Mouse (Mus musculus): ENCODE measurements at regions not wholly inside any gene's neighbourhood (a gene's known extent, or its start where the extent isn't known, plus 50 kb on each side); places are given as distances from the start of the nearest gene placed in this dataset.

- H3K4me1 ChIP-seq, result peaks cover 11% of the 10 kb centered on the region
- 74% methylated on average over 10 of the region's 10 CpGs for WGBS
- no peak overlapping the region for H3K27ac ChIP-seq
- H3K36me3 ChIP-seq, result no peaks in the 10 kb centered on the region
- H3K9me3 ChIP-seq, result no peaks in the 10 kb centered on the region
- H3K4me2 ChIP-seq, result no peak overlapping the region
- H3K4me3 ChIP-seq, result no peak overlapping the region
- no peak overlapping the region for H3K9ac ChIP-seq
- H3K27me3 ChIP-seq, result no peaks in the 10 kb centered on the region
- peak; percentile 28; the same call in 1 of the 2 replicates for ATAC-seq (ENCODE audit: borderline replicate concordance, extremely low read depth, low FRiP score, low TSS enrichment)
Measured at GRCm38 (mm10) chr13:107944831-107945230, 99.4 kb upstream of the Smim15 start.

- WGBS, result 86% methylated on average over 4 of the region's 4 CpGs
- H3K4me1 ChIP-seq, result peaks cover 12% of the 10 kb centered on the region
- ATAC-seq (ENCODE audit: borderline replicate concordance, extremely low read depth, low FRiP score, low TSS enrichment), result no peak
- no peak overlapping the region for H3K27ac ChIP-seq
- H3K4me2 ChIP-seq, result no peak overlapping the region
- H3K27me3 ChIP-seq, result no peaks in the 10 kb centered on the region
- no peaks in the 10 kb centered on the region for H3K9me3 ChIP-seq
- H3K36me3 ChIP-seq, result no peaks in the 10 kb centered on the region
- H3K9ac ChIP-seq, result no peak overlapping the region
- H3K4me3 ChIP-seq, result no peak overlapping the region
Measured at GRCm38 (mm10) chr13:107942979-107943378, 101.3 kb upstream of the Smim15 start.

- Histone ChIP-seq H3K9ac (no peak overlapping the region), H3K4me2 (no peak overlapping the region), H3K4me3 (no peak overlapping the region), H3K4me1 (peaks cover 12% of the 10 kb centered on the region), H3K27me3 (no peaks in the 10 kb centered on the region), H3K9me3 (no peaks in the 10 kb centered on the region), H3K36me3 (no peaks in the 10 kb centered on the region), H3K27ac (no peak overlapping the region)
- 65% methylated on average over 11 of the region's 11 CpGs for WGBS
- no peak for ATAC-seq (ENCODE audit: borderline replicate concordance, extremely low read depth, low FRiP score, low TSS enrichment)
Measured at GRCm38 (mm10) chr13:107942297-107942962, 101.8 kb upstream of the Smim15 start.

- peaks cover 7% of the 10 kb centered on the region; the same call in 1 of the 2 replicates for H3K4me1 ChIP-seq
- no peak; the same call in 1 of the 2 replicates for ATAC-seq (ENCODE audit: borderline replicate concordance, extremely low read depth, low FRiP score, low TSS enrichment)
- H3K27ac ChIP-seq, result no peak overlapping the region
- H3K4me3 ChIP-seq, result no peak overlapping the region
- no peaks in the 10 kb centered on the region for H3K9me3 ChIP-seq
- H3K9ac ChIP-seq, result no peak overlapping the region
- 38% methylated on average over 15 of the region's 15 CpGs for WGBS
- no peaks in the 10 kb centered on the region for H3K36me3 ChIP-seq
- no peaks in the 10 kb centered on the region for H3K27me3 ChIP-seq
- 0 out of 2 replicates have a peak overlapping the region, but pooled peaks have one; percentile 13 for H3K4me2 ChIP-seq
Measured at GRCm38 (mm10) chr13:107939916-107940646, 104.2 kb upstream of the Smim15 start.

- Histone ChIP-seq H3K36me3 (no peaks in the 10 kb centered on the region), H3K4me3 (no peak overlapping the region), H3K9me3 (no peaks in the 10 kb centered on the region), H3K4me2 (no peak overlapping the region), H3K4me1 (peaks cover 14% of the 10 kb centered on the region), H3K27ac (no peak overlapping the region), H3K9ac (no peak overlapping the region), H3K27me3 (no peaks in the 10 kb centered on the region)
- 91% methylated on average over 12 of the region's 12 CpGs for WGBS
- no peak for ATAC-seq (ENCODE audit: borderline replicate concordance, extremely low read depth, low FRiP score, low TSS enrichment)
Measured at GRCm38 (mm10) chr13:107935611-107936010, 108.6 kb upstream of the Smim15 start.

- H3K4me1 ChIP-seq, result peaks cover 7% of the 10 kb centered on the region
- H3K9ac ChIP-seq, result no peak overlapping the region
- no peaks in the 10 kb centered on the region for H3K9me3 ChIP-seq
- ATAC-seq (ENCODE audit: borderline replicate concordance, extremely low read depth, low FRiP score, low TSS enrichment), result no peak
- no peaks in the 10 kb centered on the region for H3K36me3 ChIP-seq
- 38% methylated on average over 11 of the region's 11 CpGs for WGBS
- no peak overlapping the region for H3K27ac ChIP-seq
- H3K27me3 ChIP-seq, result no peaks in the 10 kb centered on the region
- no peak overlapping the region for H3K4me3 ChIP-seq
- H3K4me2 ChIP-seq, result peak overlapping the region; percentile 25
Measured at GRCm38 (mm10) chr13:107934691-107935090, 109.6 kb upstream of the Smim15 start.

- Histone ChIP-seq H3K36me3 (no peaks in the 10 kb centered on the region), H3K9ac (no peak overlapping the region), H3K27ac (no peak overlapping the region), H3K9me3 (no peaks in the 10 kb centered on the region), H3K4me2 (peak overlapping the region; percentile 25), H3K27me3 (no peaks in the 10 kb centered on the region), H3K4me3 (no peak overlapping the region), H3K4me1 (peaks cover 7% of the 10 kb centered on the region)
- no peak for ATAC-seq (ENCODE audit: borderline replicate concordance, extremely low read depth, low FRiP score, low TSS enrichment)
- 48% methylated on average over 17 of the region's 17 CpGs for WGBS
Measured at GRCm38 (mm10) chr13:107933598-107934571, 110.4 kb upstream of the Smim15 start.

GRCm38 (mm10) chr13:107932423-107933032 lies 111.7 kb upstream of the Smim15 start:
- no peak for ATAC-seq (ENCODE audit: borderline replicate concordance, extremely low read depth, low FRiP score, low TSS enrichment)
- no peak overlapping the region for H3K9ac ChIP-seq
- no peaks in the 10 kb centered on the region for H3K36me3 ChIP-seq
- H3K27ac ChIP-seq, result no peak overlapping the region
- no peaks in the 10 kb centered on the region for H3K9me3 ChIP-seq
- peaks cover 7% of the 10 kb centered on the region for H3K4me1 ChIP-seq
- no peak overlapping the region; the same call in 1 of the 2 replicates for H3K4me2 ChIP-seq
- 28% methylated on average over 12 of the region's 12 CpGs for WGBS
- H3K4me3 ChIP-seq, result no peak overlapping the region
- no peaks in the 10 kb centered on the region for H3K27me3 ChIP-seq

- Histone ChIP-seq H3K27me3 (no peaks in the 10 kb centered on the region), H3K27ac (no peak overlapping the region), H3K9ac (no peak overlapping the region), H3K9me3 (no peaks in the 10 kb centered on the region), H3K4me1 (peaks cover 7% of the 10 kb centered on the region), H3K36me3 (no peaks in the 10 kb centered on the region), H3K4me3 (no peak overlapping the region), H3K4me2 (no peak overlapping the region)
- WGBS, result 87% methylated on average over 7 of the region's 7 CpGs
- ATAC-seq (ENCODE audit: borderline replicate concordance, extremely low read depth, low FRiP score, low TSS enrichment), result no peak
Measured at GRCm38 (mm10) chr13:107931216-107931615, 113.0 kb upstream of the Smim15 start.

- ATAC-seq (ENCODE audit: borderline replicate concordance, extremely low read depth, low FRiP score, low TSS enrichment), result no peak
- Histone ChIP-seq H3K27me3 (no peaks in the 10 kb centered on the region), H3K9me3 (no peaks in the 10 kb centered on the region), H3K36me3 (no peaks in the 10 kb centered on the region), H3K27ac (no peak overlapping the region), H3K4me2 (no peak overlapping the region), H3K9ac (no peak overlapping the region), H3K4me1 (peaks cover 10% of the 10 kb centered on the region; the same call in 1 of the 2 replicates), H3K4me3 (no peak overlapping the region)
- WGBS, result 67% methylated on average over 10 of the region's 10 CpGs
Measured at GRCm38 (mm10) chr13:107927499-107928215, 116.6 kb upstream of the Smim15 start.

- Histone ChIP-seq H3K9me3 (no peaks in the 10 kb centered on the region), H3K4me3 (no peak overlapping the region), H3K27ac (no peak overlapping the region), H3K9ac (no peak overlapping the region), H3K27me3 (no peaks in the 10 kb centered on the region), H3K4me1 (peaks cover 10% of the 10 kb centered on the region; the same call in 1 of the 2 replicates), H3K36me3 (no peaks in the 10 kb centered on the region), H3K4me2 (no peak overlapping the region)
- 58% methylated on average over 8 of the region's 8 CpGs for WGBS
- no peak for ATAC-seq (ENCODE audit: borderline replicate concordance, extremely low read depth, low FRiP score, low TSS enrichment)
Measured at GRCm38 (mm10) chr13:107925470-107925869, 118.8 kb upstream of the Smim15 start.

All from lung, embryonic 15.5 days (tissue).